ENCODE assay signal across 8 mouse cellular contexts in the genomic region with DNA sequence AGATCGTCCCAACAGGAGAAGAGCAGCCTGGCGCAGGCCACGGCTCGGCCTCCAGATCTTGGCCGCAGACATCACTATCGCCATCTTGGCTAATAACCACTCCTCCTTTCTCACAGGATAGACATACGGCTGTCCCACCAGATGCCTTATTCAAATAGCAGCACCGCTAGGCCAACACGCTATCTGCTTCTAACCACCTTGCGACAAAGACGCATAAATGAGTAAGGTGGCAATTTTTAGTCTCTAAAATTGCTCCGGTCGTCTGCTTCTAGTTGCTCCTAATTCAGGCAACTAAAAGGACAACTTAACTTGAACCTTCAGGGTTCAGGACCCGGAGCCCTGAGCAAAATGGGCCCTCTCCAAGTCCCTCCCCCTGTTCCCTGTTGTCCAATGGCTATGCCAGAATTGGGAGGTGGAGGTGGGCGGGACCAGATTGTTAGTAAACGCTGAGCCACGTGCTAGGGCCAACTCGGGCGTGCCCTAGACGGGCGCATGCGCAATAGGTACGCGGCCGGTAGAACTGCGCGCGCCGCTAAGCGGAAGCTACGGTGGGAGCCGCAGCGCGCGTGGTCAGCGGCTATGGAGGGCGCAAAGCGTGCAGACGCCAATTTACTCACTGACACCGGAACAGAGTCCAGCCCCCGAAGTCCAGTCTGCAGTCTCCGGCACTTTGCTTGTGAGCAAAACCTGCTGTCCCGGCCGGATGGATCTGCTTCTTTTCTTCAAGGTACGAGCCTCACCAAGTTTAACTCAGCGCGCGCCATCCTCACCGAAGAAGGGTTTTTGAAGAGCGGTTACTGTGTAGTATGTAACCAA. TPM values are rescaled to one million over a fixed set of nuclear protein-coding genes. Genes with fewer than 3 reads are reported as not detected.
A peak's percentile ranks its signal among the peaks of the same experiment; 100 is the strongest.
DNase-seq lines count a peak whose midpoint lies in the region; ATAC-seq and TF ChIP-seq lines count a peak whose summit lies in the region.

A gene (minus strand): TSS at position 325 of the 816 bp plus-strand sequence.
A gene (plus strand): TSS at position 508 of the 816 bp plus-strand sequence.

- TF ChIP-seq EP300 in liver, embryonic 14.5 days (IDR thresholded peaks at IDR 0.05; ENCODE audit: low read depth) = peak; percentile 63; the same call in 1 of the 2 replicates
- TF ChIP-seq EP300 in stomach, postnatal 0 days (optimal IDR thresholded peaks at IDR 0.05) = peak; percentile 98

- no peak for TF ChIP-seq CTCF in liver, embryonic 14.5 days (IDR thresholded peaks at IDR 0.05; ENCODE audit: low read depth)
- TF ChIP-seq CTCF in stomach, postnatal 0 days (IDR thresholded peaks at IDR 0.05; ENCODE audit: low read depth) = no peak; the same call in 1 of the 2 replicates

- peaks cover 27% of the 10 kb centered on the region for H3K36me3 ChIP-seq in forebrain, embryonic 10.5 days (replicated peaks)
- no peaks in the 10 kb centered on the region for H3K36me3 ChIP-seq in heart, embryonic 15.5 days
- H3K36me3 ChIP-seq in liver, embryonic 14.5 days (replicated peaks; ENCODE audit: control insufficient read depth, insufficient read depth, low read depth) = no peaks in the 10 kb centered on the region
- H3K36me3 ChIP-seq in neural tube, embryonic 11.5 days (ENCODE audit: control insufficient read depth, insufficient read depth, low read length) = no peaks in the 10 kb centered on the region
- no peaks in the 10 kb centered on the region for H3K36me3 ChIP-seq in stomach, postnatal 0 days (ENCODE audit: control insufficient read depth, insufficient read depth, low read length)

- DNase-seq in CD8-positive naive resting alpha-beta T cell, adult 2 months (ENCODE audit: low read depth in 2 of 2, low spot score in 2 of 2) = peak; percentile 97 to 98
- peak; percentile 100 for DNase-seq in c-Kit-positive CD71-negative TER-119-negative erythroid progenitor cells, embryonic 14.5 days (ENCODE audit: low read depth)
- DNase-seq in forebrain, embryonic 10.5 days (ENCODE audit: extremely low spot score, low spot score) = peak; percentile 99
- peak; percentile 100 for DNase-seq in kidney, postnatal 25 days
- peak; percentile 99 for DNase-seq in liver, embryonic 14.5 days (ENCODE audit: low read depth in 3 of 3, low spot score in 3 of 3)
- peak; percentile 99 for DNase-seq in neural tube, embryonic 11.5 days (ENCODE audit: low spot score)
- DNase-seq in stomach, postnatal 0 days (ENCODE audit: low spot score) = peak; percentile 99

- peaks cover 23% of the 10 kb centered on the region for H3K4me1 ChIP-seq in forebrain, embryonic 10.5 days
- H3K4me1 ChIP-seq in heart, embryonic 15.5 days (replicated peaks) = peaks cover 23% of the 10 kb centered on the region
- peaks cover 7 to 17% of the 10 kb centered on the region in 2 experiments for H3K4me1 ChIP-seq in liver, embryonic 14.5 days (replicated peaks; ENCODE audit: control insufficient read depth in 2 of 2, insufficient read depth in 2 of 2, low read length in 1 of 2)
- H3K4me1 ChIP-seq in neural tube, embryonic 11.5 days (ENCODE audit: control insufficient read depth, insufficient read depth, low read length) = peaks cover 4% of the 10 kb centered on the region
- 0 out of 2 replicates have a peak, but pooled peaks cover 2% of the 10 kb centered on the region for H3K4me1 ChIP-seq in stomach, postnatal 0 days (replicated peaks; ENCODE audit: control insufficient read depth, insufficient read depth)

- H3K4me2 ChIP-seq in heart, embryonic 15.5 days = peak within 1 kb of the TSS; percentile 74
- H3K4me2 ChIP-seq in liver, embryonic 14.5 days (ENCODE audit: low read depth) = peak within 1 kb of the TSS; percentile 93
- peak within 1 kb of the TSS; percentile 65 for H3K4me2 ChIP-seq in neural tube, embryonic 11.5 days (ENCODE audit: low read depth)
- peak within 1 kb of the TSS; percentile 73 for H3K4me2 ChIP-seq in stomach, postnatal 0 days (replicated peaks; ENCODE audit: low read depth)

- peak within 1 kb of the TSS; percentile 96 for H3K27ac ChIP-seq in forebrain, embryonic 10.5 days
- H3K27ac ChIP-seq in heart, embryonic 15.5 days = peak within 1 kb of the TSS; percentile 81
- H3K27ac ChIP-seq in liver, embryonic 14.5 days = no peak within 1 kb of the TSS
- peak within 1 kb of the TSS; percentile 27; the same call in 1 of the 2 replicates for H3K27ac ChIP-seq in neural tube, embryonic 11.5 days (ENCODE audit: low read depth, low read length)
- peak within 1 kb of the TSS; percentile 59 for H3K27ac ChIP-seq in stomach, postnatal 0 days (replicated peaks)

- H3K4me3 ChIP-seq in forebrain, embryonic 10.5 days = peak within 1 kb of the TSS; percentile 73
- H3K4me3 ChIP-seq in heart, embryonic 15.5 days = peak within 1 kb of the TSS; percentile 84
- H3K4me3 ChIP-seq in liver, embryonic 14.5 days (ENCODE audit: insufficient read depth in 1 of 2, low read depth in 2 of 2, low read length in 2 of 2) = peak within 1 kb of the TSS; percentile 78 to 92
- peak within 1 kb of the TSS; percentile 70 for H3K4me3 ChIP-seq in neural tube, embryonic 11.5 days (ENCODE audit: low read depth, low read length)
- H3K4me3 ChIP-seq in stomach, postnatal 0 days (ENCODE audit: low read depth, low read length) = peak within 1 kb of the TSS; percentile 66

- peak within 1 kb of the TSS; percentile 77 for H3K9ac ChIP-seq in heart, embryonic 15.5 days
- peak within 1 kb of the TSS; percentile 73 for H3K9ac ChIP-seq in liver, embryonic 14.5 days (replicated peaks)
- H3K9ac ChIP-seq in neural tube, embryonic 11.5 days (ENCODE audit: low read length) = peak within 1 kb of the TSS; percentile 64
- H3K9ac ChIP-seq in stomach, postnatal 0 days (ENCODE audit: low read length) = peak within 1 kb of the TSS; percentile 70

- no peaks in the 10 kb centered on the region for H3K27me3 ChIP-seq in forebrain, embryonic 10.5 days (ENCODE audit: poor library complexity, severe bottlenecking)
- no peaks in the 10 kb centered on the region for H3K27me3 ChIP-seq in heart, embryonic 15.5 days
- no peaks in the 10 kb centered on the region for H3K27me3 ChIP-seq in liver, embryonic 14.5 days (ENCODE audit: control insufficient read depth, insufficient read depth, low read length)
- H3K27me3 ChIP-seq in neural tube, embryonic 11.5 days (ENCODE audit: control insufficient read depth, insufficient read depth, low read length) = no peaks in the 10 kb centered on the region
- H3K27me3 ChIP-seq in stomach, postnatal 0 days (ENCODE audit: control insufficient read depth, insufficient read depth, low read length) = no peaks in the 10 kb centered on the region

- WGBS in forebrain, embryonic 10.5 days = under 1% methylated on average over 50 of the region's 50 CpGs
- under 1% methylated on average over 50 of the region's 50 CpGs for WGBS in heart, embryonic 15.5 days
- WGBS in liver, embryonic 14.5 days (ENCODE audit: insufficient replicate concordance) = under 1% methylated on average over 50 of the region's 50 CpGs
- WGBS in neural tube, embryonic 11.5 days = under 1% methylated on average over 50 of the region's 50 CpGs
- under 1% methylated on average over 50 of the region's 50 CpGs for WGBS in stomach, postnatal 0 days

- no peaks in the 10 kb centered on the region for H3K9me3 ChIP-seq in forebrain, embryonic 10.5 days
- H3K9me3 ChIP-seq in heart, embryonic 15.5 days (replicated peaks) = no peaks in the 10 kb centered on the region
- H3K9me3 ChIP-seq in liver, embryonic 14.5 days (ENCODE audit: control insufficient read depth, low read length) = no peaks in the 10 kb centered on the region
- H3K9me3 ChIP-seq in neural tube, embryonic 11.5 days (ENCODE audit: control insufficient read depth, low read length) = no peaks in the 10 kb centered on the region
- no peaks in the 10 kb centered on the region for H3K9me3 ChIP-seq in stomach, postnatal 0 days (ENCODE audit: control insufficient read depth, low read length)

- peak; percentile 99 for ATAC-seq in heart, embryonic 15.5 days (replicated peaks; ENCODE audit: insufficient number of reproducible peaks, insufficient read depth, low FRiP score, low read depth)
- ATAC-seq in liver, embryonic 14.5 days (ENCODE audit: insufficient read depth) = peak; percentile 97
- ATAC-seq in neural tube, embryonic 11.5 days (ENCODE audit: insufficient read depth, low FRiP score, low TSS enrichment) = peak; percentile 99
- peak; percentile 98 for ATAC-seq in stomach, postnatal 0 days (ENCODE audit: low FRiP score, low TSS enrichment)

RNA-seq across cellular contexts. Expression of the first gene that starts in this region (rescaled TPM):
- polyA plus RNA-seq in forebrain, embryonic 10.5 days (2016; fragmentation: Nextera tagmentation; extraction: Ambion mirVana) = 42.5 and 44.0 TPM in 2 replicates
- 58.5 and 68.9 TPM in 2 replicates for polyA plus RNA-seq in heart, embryonic 15.5 days (2015; fragmentation: Nextera tagmentation; extraction: Ambion mirVana)
- 20.1 and 22.0 TPM in 2 replicates for polyA plus RNA-seq in liver, embryonic 14.5 days (2012; rRNA removed)
- polyA plus RNA-seq in liver, embryonic 14.5 days (2014; fragmentation: Nextera tagmentation; extraction: Ambion mirVana) = 17.3 and 21.0 TPM in 2 replicates
- 38.2 and 43.2 TPM in 2 replicates for polyA plus RNA-seq in neural tube, embryonic 11.5 days (2014; fragmentation: Nextera tagmentation; extraction: Ambion mirVana)
- 63.8 and 70.3 TPM in 2 replicates for polyA plus RNA-seq in stomach, postnatal 0 days (2015; fragmentation: Nextera tagmentation; extraction: Ambion mirVana)

RNA-seq across cellular contexts. Expression of the second gene that starts in this region (rescaled TPM):
- polyA plus RNA-seq in forebrain, embryonic 10.5 days (2016; fragmentation: Nextera tagmentation; extraction: Ambion mirVana) = 81.0 and 82.1 TPM in 2 replicates
- polyA plus RNA-seq in heart, embryonic 15.5 days (2015; fragmentation: Nextera tagmentation; extraction: Ambion mirVana) = 30.3 and 45.7 TPM in 2 replicates
- 33.7 and 35.2 TPM in 2 replicates for polyA plus RNA-seq in liver, embryonic 14.5 days (2012; rRNA removed)
- polyA plus RNA-seq in liver, embryonic 14.5 days (2014; fragmentation: Nextera tagmentation; extraction: Ambion mirVana) = 48.1 and 51.6 TPM in 2 replicates
- polyA plus RNA-seq in neural tube, embryonic 11.5 days (2014; fragmentation: Nextera tagmentation; extraction: Ambion mirVana) = 49.8 and 54.4 TPM in 2 replicates
- 63.8 and 65.1 TPM in 2 replicates for polyA plus RNA-seq in stomach, postnatal 0 days (2015; fragmentation: Nextera tagmentation; extraction: Ambion mirVana)
